22 mouse cellular contexts compared by ENCODE assay signal in the genomic region with DNA sequence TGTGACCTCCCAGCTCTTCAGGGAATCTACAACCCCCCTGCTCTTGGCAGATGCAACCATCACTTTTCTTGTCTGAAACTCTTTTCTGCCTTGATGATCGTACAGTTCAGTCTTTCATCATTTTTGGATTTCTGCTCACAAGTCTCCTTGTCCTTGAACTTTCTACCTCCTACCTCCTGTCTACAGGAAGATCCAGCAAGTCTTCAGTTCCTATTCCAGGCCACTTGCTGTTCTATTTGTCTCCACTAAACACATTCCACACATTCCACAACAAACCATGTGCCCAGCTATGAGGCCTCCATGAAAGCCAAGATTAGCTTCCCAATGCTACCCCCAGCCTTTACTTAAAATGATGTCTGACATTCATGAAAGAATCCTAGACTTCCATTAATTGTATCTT.
A peak's percentile ranks its signal among the peaks of the same experiment; 100 is the strongest.
DNase-seq lines count a peak whose midpoint lies in the region; ATAC-seq and TF ChIP-seq lines count a peak whose summit lies in the region.
"Had no signal": no experiment of that assay in that cellular context is flagged by ENCODE, and none has a peak within 500 bp of the region (broad histone marks: within the 10 kb centered on the region; RNA-seq: fewer than 3 reads in every experiment).

No protein-coding gene starts in this region.

- H3K4me1 ChIP-seq in heart, adult 2 months (ENCODE audit: control insufficient read depth, insufficient read depth, low read length): peaks cover 3% of the 10 kb centered on the region
- H3K4me1 ChIP-seq in kidney, adult 2 months (ENCODE audit: control insufficient read depth, insufficient read depth, low read length): peaks cover 24% of the 10 kb centered on the region
- peaks cover 21% of the 10 kb centered on the region for H3K4me1 ChIP-seq in kidney, embryonic 16.5 days (ENCODE audit: insufficient read depth, low read length)
- H3K4me1 ChIP-seq in forebrain, embryonic 13.5 days: no peaks in the 10 kb centered on the region
- H3K4me1 ChIP-seq: forebrain, embryonic 12.5 days; hindbrain, embryonic 13.5 days; limb, embryonic 13.5 days; liver, embryonic 13.5 days; midbrain, embryonic 12.5 days had no signal

- H3K4me2 ChIP-seq in kidney, embryonic 16.5 days (replicated peaks; ENCODE audit: low read depth, low read length): no peak overlapping the region
- H3K4me2 ChIP-seq in myocyte (ENCODE audit: low read depth): no peak overlapping the region
- H3K4me2 ChIP-seq in forebrain, embryonic 13.5 days: no peak overlapping the region
- H3K4me2 ChIP-seq: forebrain, embryonic 12.5 days; hindbrain, embryonic 13.5 days; limb, embryonic 13.5 days; liver, embryonic 13.5 days; midbrain, embryonic 12.5 days had no signal

- TF ChIP-seq EP300 in heart, adult 2 months (IDR thresholded peaks at IDR 0.05; ENCODE audit: insufficient read depth, low read depth, low read length): no peak

- TF ChIP-seq CTCF in heart, adult 2 months (IDR thresholded peaks at IDR 0.05): no peak
- TF ChIP-seq CTCF in kidney, adult 2 months (conservative IDR thresholded peaks at IDR 0.05; ENCODE audit: insufficient read depth, insufficient read length, low read depth, low read length): no peak

- TF ChIP-seq POLR2A in heart, adult 2 months (IDR thresholded peaks at IDR 0.05; ENCODE audit: insufficient read depth, low read depth, low read length): no peak
- no peak for TF ChIP-seq POLR2A in kidney, adult 2 months (IDR thresholded peaks at IDR 0.05; ENCODE audit: low read depth, low read length)
- TF ChIP-seq POLR2A in myocyte (IDR thresholded peaks at IDR 0.05; ENCODE audit: insufficient read length, low read depth): no peak

- H3ac ChIP-seq in myocyte (ENCODE audit: control insufficient read depth, insufficient read length): no peak overlapping the region

- peak; percentile 76 for DNase-seq in heart, adult 11 months
- DNase-seq in heart, adult 2 months: no peak
- DNase-seq in kidney, adult 2 months: peak; percentile 57
- peak; percentile 75 for DNase-seq in R1 (ENCODE audit: low read depth, low spot score)
- DNase-seq: adrenal gland, adult 8-10 months; cerebellum, adult 11-12 months; cerebellum, postnatal 10 days; heart, postnatal 36 days; liver, embryonic 13.5 days; lung, adult 2 months; lung, postnatal 14 days; thymus, adult 18-20 months; thymus, postnatal 36 days had no signal

- intact Hi-C loops in heart, adult 2 months (cut with DNase I): no loop called here

- H3K9ac ChIP-seq in heart, adult 2 months (ENCODE audit: low read depth, low read length): no peak overlapping the region
- no peak overlapping the region for H3K9ac ChIP-seq in kidney, embryonic 16.5 days (replicated peaks; ENCODE audit: low read length)
- no peak overlapping the region for H3K9ac ChIP-seq in forebrain, embryonic 13.5 days
- H3K9ac ChIP-seq: forebrain, embryonic 12.5 days; hindbrain, embryonic 13.5 days; limb, embryonic 13.5 days; liver, embryonic 13.5 days; midbrain, embryonic 12.5 days had no signal

- H3K4me3 ChIP-seq in heart, adult 2 months: no peak overlapping the region
- no peak overlapping the region for H3K4me3 ChIP-seq in kidney, adult 2 months (ENCODE audit: insufficient read depth, low read depth, low read length)
- H3K4me3 ChIP-seq in kidney, embryonic 16.5 days (ENCODE audit: low read length): no peak overlapping the region
- H3K4me3 ChIP-seq in myocyte: no peak overlapping the region
- no peak overlapping the region for H3K4me3 ChIP-seq in forebrain, embryonic 13.5 days
- H3K4me3 ChIP-seq: forebrain, embryonic 12.5 days; hindbrain, embryonic 13.5 days; limb, embryonic 13.5 days; liver, embryonic 13.5 days; midbrain, embryonic 12.5 days had no signal

- WGBS in heart, adult 2 months: 66% methylated on average over 1 of the region's 1 CpGs
- 61% methylated on average over 1 of the region's 1 CpGs for WGBS in kidney, adult 2 months
- 92% methylated on average over 1 of the region's 1 CpGs for WGBS in kidney, embryonic 16.5 days
- WGBS in forebrain, embryonic 13.5 days: 97% methylated on average over 1 of the region's 1 CpGs

- H3K27ac ChIP-seq in heart, adult 2 months: no peak overlapping the region; the same call in 1 of the 2 replicates
- H3K27ac ChIP-seq in kidney, adult 2 months (ENCODE audit: insufficient read depth, low read depth, low read length): peak overlapping the region; percentile 81
- H3K27ac ChIP-seq in kidney, embryonic 16.5 days (ENCODE audit: low read length): no peak overlapping the region
- H3K27ac ChIP-seq in forebrain, embryonic 13.5 days: no peak overlapping the region
- H3K27ac ChIP-seq: forebrain, embryonic 12.5 days; hindbrain, embryonic 13.5 days; limb, embryonic 13.5 days; liver, embryonic 13.5 days; midbrain, embryonic 12.5 days had no signal

- no peaks in the 10 kb centered on the region for H3K27me3 ChIP-seq in heart, adult 2 months (ENCODE audit: control insufficient read depth, insufficient read depth, low read length)
- H3K27me3 ChIP-seq in kidney, adult 2 months (replicated peaks; ENCODE audit: control insufficient read depth, insufficient read depth, low read length): no peaks in the 10 kb centered on the region
- no peaks in the 10 kb centered on the region for H3K27me3 ChIP-seq in kidney, embryonic 16.5 days (ENCODE audit: insufficient read depth, low read length)
- H3K27me3 ChIP-seq in myocyte (ENCODE audit: control insufficient read depth, insufficient read depth, insufficient read length): no peaks in the 10 kb centered on the region
- H3K27me3 ChIP-seq in forebrain, embryonic 13.5 days: no peaks in the 10 kb centered on the region
- H3K27me3 ChIP-seq: forebrain, embryonic 12.5 days; hindbrain, embryonic 13.5 days; limb, embryonic 13.5 days; liver, embryonic 13.5 days; midbrain, embryonic 12.5 days had no signal

- no peaks in the 10 kb centered on the region for H3K79me2 ChIP-seq in heart, adult 2 months (replicated peaks; ENCODE audit: control insufficient read depth, insufficient read depth, low read length)
- H3K79me2 ChIP-seq in myocyte (ENCODE audit: control insufficient read depth, insufficient read depth): no peaks in the 10 kb centered on the region

- ATAC-seq in kidney, embryonic 16.5 days (ENCODE audit: low FRiP score, low TSS enrichment): no peak
- no peak for ATAC-seq in forebrain, embryonic 13.5 days
- ATAC-seq: activated CD4-positive, CD25-positive, alpha-beta regulatory T cell, adult 4 months; inflammation-experienced regulatory T-cells, adult 6 months had no signal

- H3K9me3 ChIP-seq in kidney, embryonic 16.5 days (ENCODE audit: low read length): no peaks in the 10 kb centered on the region
- H3K9me3 ChIP-seq in forebrain, embryonic 13.5 days (replicated peaks): no peaks in the 10 kb centered on the region
- H3K9me3 ChIP-seq: forebrain, embryonic 12.5 days; hindbrain, embryonic 13.5 days; limb, embryonic 13.5 days; liver, embryonic 13.5 days; midbrain, embryonic 12.5 days had no signal

- H3K36me3 ChIP-seq in heart, adult 2 months (ENCODE audit: control insufficient read depth, insufficient read depth, low read length): no peaks in the 10 kb centered on the region
- no peaks in the 10 kb centered on the region for H3K36me3 ChIP-seq in kidney, adult 2 months (ENCODE audit: control insufficient read depth, insufficient read depth, low read length)
- no peaks in the 10 kb centered on the region for H3K36me3 ChIP-seq in kidney, embryonic 16.5 days (ENCODE audit: insufficient read depth, low read length)
- no peaks in the 10 kb centered on the region for H3K36me3 ChIP-seq in myocyte (ENCODE audit: control insufficient read depth, insufficient read depth)
- no peaks in the 10 kb centered on the region for H3K36me3 ChIP-seq in forebrain, embryonic 13.5 days (ENCODE audit: poor library complexity, severe bottlenecking)
- H3K36me3 ChIP-seq: forebrain, embryonic 12.5 days; hindbrain, embryonic 13.5 days; limb, embryonic 13.5 days; liver, embryonic 13.5 days; midbrain, embryonic 12.5 days had no signal

TF ChIP-seq in myocyte, 11 proteins besides CTCF, POLR2A, EP300 and RAD21:
- TF ChIP-seq SRF (IDR thresholded peaks at IDR 0.05; ENCODE audit: control insufficient read depth, insufficient read length, low read depth) (no peak), USF1 (IDR thresholded peaks at IDR 0.05; ENCODE audit: low read depth) (peak; percentile 28)
TF ChIP-seq in myocyte: peak in this region for 1.

Comparison
In these comparisons a context has a peak if more than half of its experiments do, and no peak if none do; other contexts are left out.
1. DNase-seq: peak in heart, adult 11 months (single experiment), kidney, adult 2 months (single experiment) and R1 (single experiment); none in heart, adult 2 months (0 of 2).